ENCODE assay signal across 10 mouse cellular contexts in the genomic region with DNA sequence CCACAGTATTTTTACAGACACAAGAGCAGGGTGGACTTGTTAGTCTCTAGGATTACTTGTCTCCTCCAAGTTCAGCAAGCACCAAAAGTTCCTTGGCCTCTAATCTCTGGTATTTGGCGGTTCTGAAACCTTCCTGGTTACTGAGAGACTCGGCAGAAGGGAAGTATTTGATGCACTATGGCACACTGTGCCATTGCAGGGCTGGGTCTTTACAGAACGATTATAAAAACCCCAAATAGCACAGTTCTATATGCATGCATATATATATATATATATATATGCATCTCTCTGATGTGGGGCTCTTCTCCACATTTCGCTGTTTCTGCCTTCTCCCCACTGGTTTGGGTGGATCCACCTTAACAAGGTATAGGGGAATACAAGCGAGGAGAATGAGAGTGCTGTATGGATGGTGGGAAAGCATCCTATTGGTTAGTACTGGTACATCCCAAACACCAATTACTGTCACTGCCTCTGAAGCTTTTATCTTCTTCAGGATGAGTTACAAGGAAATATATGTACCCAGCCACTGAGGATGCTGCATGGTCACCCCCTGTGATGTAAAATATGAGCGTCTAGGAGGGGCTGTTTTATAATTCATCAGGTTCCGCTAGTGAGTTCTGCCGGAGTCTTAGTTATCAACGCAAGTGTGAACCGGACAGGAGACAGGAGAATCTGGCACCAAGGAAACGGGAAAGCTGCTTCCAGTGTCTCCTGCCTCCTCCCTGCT.
DNase-seq lines count a peak whose midpoint lies in the region; ATAC-seq and TF ChIP-seq lines count a peak whose summit lies in the region.
"Had no signal": no experiment of that assay in that cellular context is flagged by ENCODE, and none has a peak within 500 bp of the region (broad histone marks: within the 10 kb centered on the region; RNA-seq: fewer than 3 reads in every experiment).

No protein-coding gene starts in this region.

- H3K4me2 ChIP-seq in heart, embryonic 13.5 days = 0 out of 2 replicates have a peak overlapping the region, but pooled peaks have one; percentile 2
- no peak overlapping the region for H3K4me2 ChIP-seq in heart, embryonic 11.5 days
- peak overlapping the region; percentile 57 for H3K4me2 ChIP-seq in hindbrain, embryonic 16.5 days (ENCODE audit: low read length)
- peak overlapping the region; percentile 61 for H3K4me2 ChIP-seq in neural tube, embryonic 13.5 days

- no peaks in the 10 kb centered on the region for H3K36me3 ChIP-seq in heart, embryonic 13.5 days
- H3K36me3 ChIP-seq in heart, embryonic 11.5 days (ENCODE audit: control insufficient read depth, insufficient read depth, low read length) = no peaks in the 10 kb centered on the region
- no peaks in the 10 kb centered on the region for H3K36me3 ChIP-seq in embryonic facial prominence, embryonic 10.5 days (replicated peaks)
- H3K36me3 ChIP-seq in hindbrain, embryonic 16.5 days (ENCODE audit: control insufficient read depth, insufficient read depth, low read length) = no peaks in the 10 kb centered on the region
- no peaks in the 10 kb centered on the region for H3K36me3 ChIP-seq in neural tube, embryonic 13.5 days
- no peaks in the 10 kb centered on the region for H3K36me3 ChIP-seq in thymus, adult 2 months (ENCODE audit: control insufficient read depth, insufficient read depth, low read length)

- DNase-seq in embryonic facial prominence, embryonic 10.5 days (ENCODE audit: low spot score) = no peak
- DNase-seq in thymus, adult 2 months = no peak
- DNase-seq in heart, adult 18-20 months = no peak
- DNase-seq in lung, postnatal 4 days = no peak
- DNase-seq: thymus, postnatal 25 days had no signal

- no peak for TF ChIP-seq POLR2A in thymus, adult 2 months (IDR thresholded peaks at IDR 0.05; ENCODE audit: control insufficient read depth, extremely low read depth, insufficient read depth, low read length, poor library complexity)

- H3K27ac ChIP-seq in heart, embryonic 13.5 days (replicated peaks) = no peak overlapping the region
- H3K27ac ChIP-seq in heart, embryonic 11.5 days (ENCODE audit: low read depth, low read length) = no peak overlapping the region
- no peak overlapping the region for H3K27ac ChIP-seq in embryonic facial prominence, embryonic 10.5 days (replicated peaks)
- peak overlapping the region; percentile 46 for H3K27ac ChIP-seq in hindbrain, embryonic 16.5 days (ENCODE audit: low read depth, low read length)
- H3K27ac ChIP-seq in neural tube, embryonic 13.5 days (replicated peaks) = peak overlapping the region; percentile 80
- no peak overlapping the region for H3K27ac ChIP-seq in thymus, adult 2 months (ENCODE audit: control insufficient read depth, insufficient read depth, low read length)

- no peak overlapping the region for H3K9ac ChIP-seq in heart, embryonic 13.5 days
- no peak overlapping the region for H3K9ac ChIP-seq in heart, embryonic 11.5 days (ENCODE audit: low read depth, low read length)
- peak overlapping the region; percentile 60 for H3K9ac ChIP-seq in hindbrain, embryonic 16.5 days (ENCODE audit: low read depth, low read length)
- H3K9ac ChIP-seq in neural tube, embryonic 13.5 days = peak overlapping the region; percentile 74

- H3K4me3 ChIP-seq in heart, embryonic 13.5 days = no peak overlapping the region
- no peak overlapping the region for H3K4me3 ChIP-seq in heart, embryonic 11.5 days (ENCODE audit: low read depth, low read length)
- H3K4me3 ChIP-seq in embryonic facial prominence, embryonic 10.5 days = peak overlapping the region; percentile 45; the same call in 1 of the 2 replicates
- peak overlapping the region; percentile 52 for H3K4me3 ChIP-seq in hindbrain, embryonic 16.5 days (ENCODE audit: low read length)
- H3K4me3 ChIP-seq in neural tube, embryonic 13.5 days = peak overlapping the region; percentile 46
- no peak overlapping the region for H3K4me3 ChIP-seq in thymus, adult 2 months (ENCODE audit: control insufficient read depth, insufficient read depth, low read length)

- TF ChIP-seq CTCF in thymus, adult 2 months (IDR thresholded peaks at IDR 0.05; ENCODE audit: borderline replicate concordance, control insufficient read depth, extremely low read depth, insufficient read depth, low read length, poor library complexity) = no peak

- no peaks in the 10 kb centered on the region for H3K27me3 ChIP-seq in heart, embryonic 13.5 days (replicated peaks)
- H3K27me3 ChIP-seq in heart, embryonic 11.5 days (ENCODE audit: control insufficient read depth, insufficient read depth, low read length) = no peaks in the 10 kb centered on the region
- no peaks in the 10 kb centered on the region for H3K27me3 ChIP-seq in embryonic facial prominence, embryonic 10.5 days (replicated peaks; ENCODE audit: low read depth, poor library complexity, severe bottlenecking)
- H3K27me3 ChIP-seq in hindbrain, embryonic 16.5 days (replicated peaks; ENCODE audit: control insufficient read depth, insufficient read depth, low read length) = no peaks in the 10 kb centered on the region
- no peaks in the 10 kb centered on the region for H3K27me3 ChIP-seq in neural tube, embryonic 13.5 days
- no peaks in the 10 kb centered on the region for H3K27me3 ChIP-seq in thymus, adult 2 months (ENCODE audit: control insufficient read depth, insufficient read depth, low read length)

- H3K9me3 ChIP-seq in heart, embryonic 13.5 days = no peaks in the 10 kb centered on the region
- H3K9me3 ChIP-seq in heart, embryonic 11.5 days (replicated peaks; ENCODE audit: control insufficient read depth, low read length) = no peaks in the 10 kb centered on the region
- no peaks in the 10 kb centered on the region for H3K9me3 ChIP-seq in embryonic facial prominence, embryonic 10.5 days
- no peaks in the 10 kb centered on the region for H3K9me3 ChIP-seq in hindbrain, embryonic 16.5 days (ENCODE audit: control insufficient read depth, low read length)
- H3K9me3 ChIP-seq in neural tube, embryonic 13.5 days = no peaks in the 10 kb centered on the region

- no peak for ATAC-seq in heart, embryonic 13.5 days (ENCODE audit: extremely low read depth, insufficient number of reproducible peaks, low FRiP score, low TSS enrichment)
- no peak for ATAC-seq in heart, embryonic 11.5 days (replicated peaks; ENCODE audit: insufficient number of reproducible peaks, low FRiP score, low TSS enrichment)
- peak; percentile 95 for ATAC-seq in hindbrain, embryonic 16.5 days
- peak; percentile 90 for ATAC-seq in neural tube, embryonic 13.5 days (ENCODE audit: low read depth)
- ATAC-seq: intestine, embryonic 16.5 days had no signal

- no peaks in the 10 kb centered on the region for H3K4me1 ChIP-seq in heart, embryonic 13.5 days
- no peaks in the 10 kb centered on the region for H3K4me1 ChIP-seq in heart, embryonic 11.5 days (ENCODE audit: control insufficient read depth, insufficient read depth, low read length)
- peaks cover 20% of the 10 kb centered on the region for H3K4me1 ChIP-seq in embryonic facial prominence, embryonic 10.5 days
- no peaks in the 10 kb centered on the region; the same call in 1 of the 2 replicates for H3K4me1 ChIP-seq in hindbrain, embryonic 16.5 days (ENCODE audit: control insufficient read depth, insufficient read depth, low read depth, low read length)
- H3K4me1 ChIP-seq in neural tube, embryonic 13.5 days (replicated peaks) = peaks cover 33% of the 10 kb centered on the region
- H3K4me1 ChIP-seq in thymus, adult 2 months (replicated peaks; ENCODE audit: control insufficient read depth, insufficient read depth, low read length) = no peaks in the 10 kb centered on the region

- WGBS in heart, embryonic 13.5 days = 69% methylated on average over 11 of the region's 11 CpGs
- 79% methylated on average over 11 of the region's 11 CpGs for WGBS in heart, embryonic 11.5 days (ENCODE audit: insufficient replicate concordance)
- 72% methylated on average over 11 of the region's 11 CpGs for WGBS in embryonic facial prominence, embryonic 10.5 days
- 32% methylated on average over 11 of the region's 11 CpGs for WGBS in hindbrain, embryonic 16.5 days
- WGBS in neural tube, embryonic 13.5 days = 37% methylated on average over 11 of the region's 11 CpGs
- 85% methylated on average over 11 of the region's 11 CpGs for WGBS in thymus, adult 2 months

Comparison
In these comparisons a context has a peak if more than half of its experiments do, and no peak if none do; other contexts are left out.
1. ATAC-seq: peak in hindbrain, embryonic 16.5 days (single experiment) and neural tube, embryonic 13.5 days (single experiment); none in heart, embryonic 13.5 days (single experiment) and heart, embryonic 11.5 days (single experiment).
2. H3K27ac ChIP-seq: peak in hindbrain, embryonic 16.5 days (single experiment) and neural tube, embryonic 13.5 days (single experiment); none in heart, embryonic 13.5 days (single experiment), heart, embryonic 11.5 days (single experiment), embryonic facial prominence, embryonic 10.5 days (single experiment) and thymus, adult 2 months (single experiment).
3. H3K4me3 ChIP-seq: peak in embryonic facial prominence, embryonic 10.5 days (single experiment), hindbrain, embryonic 16.5 days (single experiment) and neural tube, embryonic 13.5 days (single experiment); none in heart, embryonic 13.5 days (single experiment), heart, embryonic 11.5 days (single experiment) and thymus, adult 2 months (single experiment).
4. H3K9ac ChIP-seq: peak in hindbrain, embryonic 16.5 days (single experiment) and neural tube, embryonic 13.5 days (single experiment); none in heart, embryonic 13.5 days (single experiment) and heart, embryonic 11.5 days (single experiment).